Mouse (Mus musculus): ENCODE results near the gene Rassf10.

The Rassf10 gene

DNA sequence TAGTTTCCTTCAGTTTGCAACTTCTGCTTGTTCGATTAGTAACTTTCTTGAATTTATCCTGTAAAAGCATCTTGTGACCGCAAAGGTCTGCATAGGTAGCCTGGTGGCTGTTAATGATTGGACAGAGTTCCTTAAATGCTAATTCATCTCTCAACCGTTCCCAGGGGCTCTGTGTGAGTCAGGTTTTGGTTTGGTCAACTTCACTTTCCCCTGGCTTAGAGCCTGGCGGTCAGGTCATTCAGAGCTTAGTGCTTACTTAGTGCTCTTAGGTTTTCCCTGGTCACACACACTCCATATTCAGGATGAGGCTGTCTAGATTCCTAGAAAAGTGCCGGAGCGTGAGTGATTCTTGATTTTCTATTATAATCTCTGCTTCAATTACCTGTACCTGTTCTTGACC, 12.6 kb downstream of the Rassf10 start:
- no peak for DNase-seq

DNA sequence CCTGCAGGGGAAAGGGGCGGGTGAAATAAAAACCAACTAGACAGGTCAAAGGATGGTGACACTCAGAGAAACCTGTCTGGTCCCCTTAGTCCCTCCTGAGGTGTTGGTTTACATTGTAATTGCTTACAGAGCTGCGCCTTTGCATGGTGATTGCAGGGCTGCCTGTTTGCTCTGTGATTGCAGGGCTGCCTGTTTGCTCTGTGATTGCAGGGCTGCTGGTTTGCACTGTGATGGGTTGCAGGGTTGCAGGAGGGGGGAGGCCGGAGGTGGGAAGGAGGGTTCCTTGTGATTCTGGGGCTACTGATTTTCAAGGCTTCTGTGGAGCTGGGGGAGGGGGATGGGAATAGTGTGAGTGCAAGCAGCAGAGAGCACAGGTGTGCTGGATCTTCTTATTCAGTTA, 13.0 kb downstream of the Rassf10 start:
- DNase-seq: no peak

DNA sequence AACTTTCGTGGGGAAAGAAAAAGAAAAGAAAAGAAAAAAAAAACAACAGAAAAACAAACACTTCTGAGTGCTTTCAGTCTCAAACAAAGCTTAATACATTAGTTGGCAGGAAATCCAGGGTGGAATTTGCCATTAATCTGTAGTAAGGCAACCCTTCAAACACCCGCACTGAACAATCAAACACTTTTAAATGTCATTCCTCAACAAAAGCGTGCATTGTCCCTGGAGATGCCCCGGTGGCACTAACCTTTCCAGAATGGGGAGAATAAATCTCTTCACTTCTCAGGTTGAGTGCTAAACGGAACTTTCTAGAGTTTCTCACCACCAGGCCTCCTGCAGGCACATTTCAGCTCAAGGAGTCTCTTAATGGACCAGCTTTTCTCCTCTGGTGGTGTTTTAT, 29.6 kb downstream of the Rassf10 start:
- no peak for DNase-seq

DNA sequence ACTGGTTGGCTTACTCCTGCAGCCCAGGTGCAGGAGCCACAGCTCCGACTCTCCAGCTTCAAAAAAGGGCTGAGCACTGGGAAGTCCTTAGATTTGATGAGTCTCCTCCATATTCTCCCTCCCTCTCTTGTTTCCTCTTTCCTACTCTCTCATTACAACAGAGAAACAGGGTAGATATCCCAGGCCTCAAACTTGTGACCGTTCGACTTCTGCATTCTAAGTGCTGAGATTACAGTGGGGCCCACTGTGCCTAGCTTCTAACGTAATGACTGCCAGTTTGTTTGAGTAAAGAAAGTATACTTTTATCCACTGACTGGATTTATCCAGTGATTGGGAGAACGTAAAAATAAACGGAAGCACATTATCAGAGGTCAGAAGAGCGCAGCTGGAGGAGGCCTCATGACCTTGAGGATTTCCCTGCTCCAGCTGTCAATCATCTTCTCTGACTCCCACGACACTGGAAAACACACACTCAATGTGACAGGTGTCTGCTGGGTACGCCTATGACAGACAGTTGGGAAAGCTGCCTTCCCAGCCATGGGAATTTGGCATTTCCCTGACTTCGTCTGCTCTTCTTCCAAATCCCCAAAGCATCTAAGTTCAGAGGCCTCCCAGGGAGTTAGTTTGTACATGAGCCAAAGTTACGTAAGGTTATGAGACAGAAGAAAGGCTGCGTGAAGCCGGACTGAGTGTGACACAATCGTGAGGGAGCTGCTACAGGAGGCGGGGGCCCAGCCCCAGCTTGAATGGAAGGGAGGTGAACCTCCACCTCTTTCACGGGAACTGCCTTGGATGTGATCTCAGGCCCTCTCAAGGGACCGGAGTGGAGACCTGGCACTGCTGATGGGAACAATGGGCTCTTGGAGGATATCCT, 31.2 kb downstream of the Rassf10 start:
- no peak for DNase-seq

DNA sequence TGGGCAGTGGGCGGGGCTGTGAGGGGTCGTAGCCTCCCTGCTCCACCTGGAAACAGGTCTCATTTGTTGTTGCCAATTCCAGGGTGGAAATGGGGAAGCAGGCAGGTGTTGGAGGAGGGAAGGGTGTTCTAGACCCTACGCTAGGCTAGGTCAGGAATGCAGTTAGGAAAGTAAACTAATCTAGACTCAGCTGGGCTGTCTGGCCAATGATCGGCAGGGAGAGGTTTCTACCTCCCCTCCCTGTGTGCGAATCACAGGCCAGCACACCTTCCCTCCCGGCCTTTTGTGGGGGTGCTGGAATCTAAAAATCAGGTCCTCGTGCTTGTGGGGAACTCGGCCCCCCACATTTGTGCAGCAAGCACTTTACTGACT, 31.8 kb downstream of the Rassf10 start:
- DNase-seq: no peak

DNA sequence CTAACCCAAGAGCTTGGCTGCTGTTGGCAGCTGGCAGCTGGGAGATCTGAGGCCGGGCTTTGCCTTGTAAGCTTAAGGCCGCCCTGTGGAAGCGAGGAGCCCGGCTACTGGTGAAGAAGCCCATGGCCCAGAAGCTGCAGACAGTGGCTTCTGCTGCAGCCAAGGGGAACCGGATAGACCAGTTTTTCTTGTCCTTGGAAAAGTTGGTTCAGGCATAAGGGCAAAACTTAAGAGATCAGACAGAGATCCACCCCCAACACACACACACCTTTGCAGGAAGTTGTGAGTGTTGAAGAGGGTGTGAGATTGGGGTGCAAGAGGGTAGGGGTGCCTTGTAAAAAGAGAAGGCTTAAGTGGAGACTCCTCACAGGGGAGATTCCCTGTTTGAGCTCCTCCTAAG, 39.2 kb downstream of the Rassf10 start:
- DNase-seq: no peak

DNA sequence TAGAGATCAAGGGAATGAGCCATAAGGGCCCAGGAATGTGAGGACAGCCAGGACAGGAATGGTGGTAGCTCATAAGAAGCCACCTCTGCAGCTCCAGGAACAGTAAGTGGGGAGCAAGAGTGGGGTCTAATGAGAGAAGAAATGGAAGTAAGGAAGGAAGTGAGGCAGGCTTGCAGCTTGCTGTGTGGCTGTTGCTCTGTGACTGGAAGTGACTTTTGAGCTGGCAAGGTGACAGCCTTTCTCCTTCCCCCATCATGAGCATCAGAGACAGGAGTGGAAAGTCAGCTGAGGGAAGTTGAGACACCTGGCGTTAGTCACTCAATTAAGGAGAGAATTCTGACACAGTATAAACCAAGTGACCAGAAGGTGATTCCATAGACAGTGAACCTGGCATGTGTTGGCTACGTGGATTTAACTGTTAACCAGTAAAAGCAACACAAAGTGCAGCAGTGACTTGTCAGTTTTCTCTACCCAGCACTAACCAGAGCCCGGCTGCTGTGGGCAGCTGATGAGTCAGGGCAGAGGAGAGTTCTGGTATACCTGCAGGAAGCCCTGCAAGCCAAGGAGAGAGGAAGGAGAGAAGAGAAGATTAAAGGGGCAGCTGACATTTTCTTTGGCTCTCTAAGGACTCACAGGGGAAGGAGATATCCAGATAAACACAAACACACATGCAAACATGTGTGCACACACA, 49.9 kb downstream of the Rassf10 start:
- DNase-seq: no peak

DNA sequence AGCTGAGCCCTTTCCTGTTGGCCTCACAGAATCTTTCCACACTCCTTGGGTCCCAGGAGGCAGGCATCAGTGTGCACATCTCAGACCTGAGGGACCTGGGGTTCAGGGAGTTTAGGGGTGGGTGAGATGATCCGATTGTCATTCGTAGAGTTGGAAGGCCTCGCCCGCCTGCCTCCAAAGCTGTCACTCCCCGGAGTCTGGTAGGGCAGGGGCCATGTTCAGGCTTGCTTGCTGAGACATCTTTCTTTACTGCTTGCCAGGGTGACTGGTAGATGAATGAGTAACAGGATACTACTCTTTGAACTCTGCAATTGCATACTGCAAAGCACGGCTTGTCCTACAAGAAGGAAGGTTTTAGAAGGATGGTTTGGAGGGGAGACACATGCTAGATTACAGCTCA, 52.0 kb downstream of the Rassf10 start:
- no peak for DNase-seq
